Mouse (Mus musculus) intestine, postnatal 0 days (tissue): ENCODE data around the gene Mrpl43. TPM values are rescaled to one million over a fixed set of nuclear protein-coding genes. Genes with fewer than 3 reads are reported as not detected.
A peak's percentile ranks its signal among the peaks of the same experiment; 100 is the strongest.

Experiments
- ATAC-seq: fragments of 200-750 bp; cut with Nextera tagmentation; 2 replicates; pipeline ENCODE4 v1.8.0; 2017; ENCODE audit warnings: mild to moderate bottlenecking, moderate TSS enrichment, moderate library complexity
- H3K27ac ChIP-seq: fragments of 300-500 bp; sonication (generic); 2 replicates; pipeline ENCODE4 v1.5.1; 2014; ENCODE audit warnings: mild to moderate bottlenecking, low read depth, low read length, moderate library complexity
- H3K27me3 ChIP-seq: fragments of 300-500 bp; sonication (generic); replicated peaks from 2 replicates; pipeline ENCODE4 v1.6.1; 2014; ENCODE audit warnings: low read length, mixed read lengths; ENCODE audit not compliant: control insufficient read depth, insufficient read depth
- H3K36me3 ChIP-seq: fragments of 300-500 bp; sonication (generic); 2 replicates; pipeline ENCODE4 v1.6.1; 2014; ENCODE audit warnings: mild to moderate bottlenecking, moderate library complexity; ENCODE audit not compliant: control insufficient read depth, insufficient read depth
- H3K4me1 ChIP-seq: fragments of 300-500 bp; sonication (generic); replicated peaks from 2 replicates; pipeline ENCODE4 v1.6.1; 2014; ENCODE audit warnings: antibody characterized with exemption, low read length, mixed read lengths; ENCODE audit not compliant: control insufficient read depth, insufficient read depth
- H3K4me2 ChIP-seq: fragments of 300-500 bp; sonication (generic); replicated peaks from 2 replicates; pipeline ENCODE4 v1.6.1; 2014; ENCODE audit warnings: low read depth, mild to moderate bottlenecking, moderate library complexity
- H3K4me3 ChIP-seq: fragments of 300-500 bp; sonication (generic); 2 replicates; pipeline ENCODE4 v1.5.1; 2014; ENCODE audit warnings: low read depth, low read length
- H3K9ac ChIP-seq: fragments of 300-500 bp; sonication (generic); 2 replicates; pipeline ENCODE4 v1.6.1; 2014; ENCODE audit warnings: mild to moderate bottlenecking, low read depth, low read length
- H3K9me3 ChIP-seq: fragments of 300-500 bp; sonication (generic); 2 replicates; pipeline ENCODE4 v1.6.1; 2016; ENCODE audit warnings: mixed run types; ENCODE audit not compliant: control insufficient read depth
- CTCF ChIP-seq: sonication (generic); IDR thresholded peaks from 2 replicates; pipeline ENCODE4 v1.5.1; 2016; ENCODE audit warnings: low read depth, mild to moderate bottlenecking, control low read depth, antibody characterized with exemption, moderate library complexity
- WGBS: fragments of 180-500 bp; shearing (Covaris S2); extraction: QIAGEN DNeasy Blood & Tissue Kit; methylation state at CpG from one replicate; pipeline ENCODE4 v1.1.7; 2014; 5-methylcytosine and 5-hydroxymethylcytosine counted together
- polyA plus RNA-seq: library from polyadenylated mRNA; unstranded; fragments of >200 nt; fragmentation: Nextera tagmentation; extraction: Ambion mirVana; gene quantifications from 2 replicates; pipeline ENCODE4 v1.2.1, GENCODE M21; 2015

Mrpl43 gene
- 80.1 and 83.0 TPM in 2 replicates for polyA plus RNA-seq

DNA sequence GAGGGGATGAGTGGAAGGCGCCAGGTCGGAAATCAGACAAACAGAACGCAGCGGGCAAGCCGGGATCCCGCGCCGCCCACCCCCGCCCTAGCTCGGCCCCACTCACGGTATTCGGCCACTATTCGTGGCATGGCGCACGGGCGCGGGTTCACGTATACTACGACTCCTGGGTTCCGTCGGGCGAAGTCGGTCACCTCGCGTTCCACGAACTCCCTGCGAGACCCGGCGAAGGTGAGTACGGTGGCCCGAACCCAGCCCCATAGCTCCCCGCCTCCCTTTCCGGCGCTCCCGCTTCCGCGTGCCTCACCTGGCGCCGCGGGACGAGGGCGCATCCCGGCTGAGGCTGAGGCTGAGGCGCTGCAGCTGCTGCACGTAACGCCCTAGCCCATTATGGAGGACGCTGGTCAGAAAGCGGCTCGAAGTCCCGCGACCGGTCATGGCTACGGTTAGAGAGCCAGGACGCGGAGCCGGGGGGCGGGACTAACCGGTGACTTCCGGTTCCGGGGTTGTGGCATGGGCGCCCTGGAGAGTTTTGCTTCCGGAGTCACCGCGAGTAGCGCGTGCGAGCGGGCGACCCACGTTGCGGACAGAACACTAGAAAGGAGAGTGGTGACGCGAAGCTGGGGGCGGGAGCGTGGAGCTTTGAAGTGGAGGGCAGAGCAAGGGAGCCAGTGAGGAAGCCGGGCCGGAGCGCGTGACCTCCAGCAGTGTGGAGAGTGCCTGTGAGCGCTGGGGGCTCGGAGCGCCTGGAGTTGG lies at the start of gene Mrpl43:
TSS of gene Mrpl43 (minus strand) at position 486 of the 756 bp plus-strand sequence.
- WGBS, result under 1% methylated on average over 82 of the region's 82 CpGs
- no peaks in the 10 kb centered on the region for H3K27me3 ChIP-seq
- peak; percentile 87 for ATAC-seq
- peaks cover 54% of the 10 kb centered on the region for H3K36me3 ChIP-seq
- H3K4me3 ChIP-seq, result peak within 1 kb of the TSS; percentile 86
- peak within 1 kb of the TSS; percentile 54 for H3K27ac ChIP-seq
- TF ChIP-seq CTCF, result no peak
- H3K9me3 ChIP-seq, result no peaks in the 10 kb centered on the region
- peak within 1 kb of the TSS; percentile 93 for H3K4me2 ChIP-seq
- H3K4me1 ChIP-seq, result no peaks in the 10 kb centered on the region; the same call in 1 of the 2 replicates
- peak within 1 kb of the TSS; percentile 74 for H3K9ac ChIP-seq

DNA sequence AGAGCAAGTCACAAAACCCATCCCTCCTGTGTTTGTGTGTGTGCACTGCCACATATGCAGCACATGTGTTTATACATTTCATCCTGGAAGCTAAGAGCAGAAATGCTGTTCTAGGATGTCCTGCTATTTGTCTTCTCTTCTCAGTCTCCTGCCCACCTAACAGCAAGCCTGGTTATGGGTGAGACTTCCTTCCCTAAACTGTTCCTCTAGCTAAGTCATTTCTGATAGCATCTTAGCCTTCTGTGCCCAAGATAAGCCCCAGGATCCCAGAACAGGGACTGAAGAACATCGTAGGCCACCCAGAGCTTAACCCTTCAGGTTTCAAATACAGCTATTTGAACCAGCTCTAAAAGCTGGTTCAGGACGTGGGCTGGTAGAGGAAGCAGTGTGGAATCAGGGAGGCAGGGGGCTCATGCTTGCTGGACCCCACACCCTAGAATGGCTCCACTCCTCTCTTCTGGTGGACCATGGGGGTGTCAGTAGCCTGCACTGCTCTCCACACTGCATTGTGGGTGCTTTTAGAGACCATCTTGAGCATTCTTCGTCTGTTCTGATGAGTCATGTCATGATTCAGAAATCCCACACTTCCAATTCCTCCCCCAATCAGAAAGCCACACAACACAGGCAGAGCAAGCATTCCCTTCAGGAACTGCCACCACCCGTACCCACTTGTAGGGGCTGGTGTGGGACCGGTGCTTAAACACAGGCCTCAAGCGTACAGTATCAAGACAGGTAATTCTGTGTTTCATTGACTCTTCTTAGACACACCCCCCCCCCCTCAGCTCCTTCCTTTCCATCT lies 48.8 kb upstream of the Mrpl43 start:
- H3K4me1 ChIP-seq, result no peaks in the 10 kb centered on the region; the same call in 1 of the 2 replicates
- TF ChIP-seq CTCF, result no peak
- no peaks in the 10 kb centered on the region for H3K9me3 ChIP-seq
- peaks cover 24% of the 10 kb centered on the region for H3K36me3 ChIP-seq
- no peak overlapping the region for H3K27ac ChIP-seq
- no peak overlapping the region for H3K4me3 ChIP-seq
- 82% methylated on average over 6 of the region's 6 CpGs for WGBS
- H3K27me3 ChIP-seq, result no peaks in the 10 kb centered on the region
- no peak overlapping the region for H3K9ac ChIP-seq
- no peak for ATAC-seq
- no peak overlapping the region for H3K4me2 ChIP-seq

DNA sequence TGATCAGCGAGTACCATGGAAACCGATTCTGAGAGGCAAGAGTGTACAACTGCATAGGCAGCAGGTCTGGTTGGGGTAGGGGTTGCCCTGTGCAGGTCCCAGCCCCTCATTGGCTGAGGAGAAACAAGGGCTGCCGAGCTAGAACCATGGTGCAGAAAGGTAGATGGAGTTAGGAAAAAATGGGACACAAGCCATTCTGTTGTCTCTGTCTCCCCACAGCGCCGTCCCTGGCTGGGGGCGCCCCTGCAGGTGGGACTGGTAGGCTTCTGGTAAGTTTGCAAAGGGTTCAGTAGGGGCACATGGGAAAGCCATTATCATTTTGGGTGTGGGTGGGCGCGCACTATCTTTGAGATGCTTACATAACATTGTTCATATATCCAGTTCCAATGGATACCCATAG lies 47.2 kb upstream of the Mrpl43 start:
- Histone ChIP-seq H3K36me3 (peaks cover 24% of the 10 kb centered on the region), H3K4me3 (no peak overlapping the region), H3K4me1 (no peaks in the 10 kb centered on the region; the same call in 1 of the 2 replicates), H3K9me3 (no peaks in the 10 kb centered on the region), H3K27me3 (no peaks in the 10 kb centered on the region), H3K27ac (no peak overlapping the region), H3K4me2 (no peak overlapping the region), H3K9ac (no peak overlapping the region)
- TF ChIP-seq CTCF, result no peak
- no peak for ATAC-seq
- 90% methylated on average over 8 of the region's 8 CpGs for WGBS

DNA sequence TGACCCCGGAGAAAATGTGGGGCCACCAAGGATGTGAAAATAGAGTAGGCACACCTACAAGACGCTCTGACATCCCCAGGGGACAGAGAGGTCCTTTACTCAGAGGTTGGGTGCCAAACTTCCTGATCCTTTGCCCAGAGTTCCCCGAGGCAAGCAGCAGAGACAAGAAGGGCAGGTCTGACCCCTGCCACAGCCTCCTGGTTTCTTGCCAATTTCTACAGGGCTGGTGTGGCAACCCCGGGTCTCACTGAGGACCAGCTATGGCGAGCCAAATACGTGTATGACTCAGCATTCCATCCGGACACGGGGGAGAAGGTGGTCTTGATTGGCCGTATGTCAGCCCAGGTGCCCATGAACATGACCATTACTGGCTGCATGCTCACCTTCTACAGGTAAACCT lies 43.3 kb upstream of the Mrpl43 start:
- no peaks in the 10 kb centered on the region for H3K9me3 ChIP-seq
- H3K27ac ChIP-seq, result no peak overlapping the region
- H3K9ac ChIP-seq, result no peak overlapping the region
- H3K27me3 ChIP-seq, result peaks cover 1% of the 10 kb centered on the region
- TF ChIP-seq CTCF, result no peak
- peaks cover 19% of the 10 kb centered on the region for H3K36me3 ChIP-seq
- ATAC-seq, result no peak
- H3K4me2 ChIP-seq, result no peak overlapping the region
- WGBS, result 81% methylated on average over 9 of the region's 9 CpGs
- no peaks in the 10 kb centered on the region for H3K4me1 ChIP-seq
- H3K4me3 ChIP-seq, result no peak overlapping the region

DNA sequence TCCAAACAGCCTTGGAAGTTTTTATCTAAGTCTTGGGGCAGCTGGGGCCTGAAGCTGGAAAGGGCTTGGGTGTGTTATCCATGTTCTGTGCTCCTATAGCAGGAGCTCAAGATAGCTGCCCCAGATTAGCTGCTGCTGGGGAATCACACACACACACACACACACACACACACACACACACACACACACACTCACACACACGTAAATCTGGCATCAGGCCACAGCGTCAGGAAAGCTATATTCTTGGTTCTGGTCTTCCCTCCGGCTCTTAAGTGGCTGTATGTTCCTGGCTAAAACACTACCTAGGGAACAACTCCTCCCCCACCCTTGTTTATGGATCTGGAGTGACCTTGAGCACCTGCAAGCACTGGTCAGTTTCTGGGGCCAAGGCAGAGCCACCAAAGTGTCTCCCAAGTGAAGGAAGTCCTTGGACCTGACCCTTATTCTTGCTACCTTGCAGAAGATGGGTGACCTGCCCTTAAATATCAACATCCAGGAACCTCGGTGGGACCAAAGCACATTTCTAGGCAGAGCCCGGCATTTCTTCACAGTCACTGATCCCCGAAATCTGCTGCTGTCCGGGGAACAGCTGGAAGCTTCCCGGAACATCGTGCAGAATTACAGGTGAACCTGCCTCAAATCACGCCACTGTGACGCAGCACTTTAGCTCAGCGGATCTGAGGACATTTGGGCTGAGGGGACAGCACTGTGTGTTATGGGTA lies 42.6 kb upstream of the Mrpl43 start:
- no peak for TF ChIP-seq CTCF

More for the DNA sequence above, 42.6 kb upstream of the Mrpl43 start:
- Histone ChIP-seq H3K27ac (peak overlapping the region; percentile 88; the same call in 1 of the 2 replicates), H3K4me1 (no peaks in the 10 kb centered on the region), H3K4me2 (peak overlapping the region; percentile 78), H3K9ac (no peak overlapping the region), H3K9me3 (no peaks in the 10 kb centered on the region), H3K27me3 (peaks cover 5% of the 10 kb centered on the region), H3K4me3 (peak overlapping the region; percentile 37), H3K36me3 (peaks cover 14% of the 10 kb centered on the region)
- ATAC-seq, result no peak
- WGBS, result 76% methylated on average over 12 of the region's 12 CpGs
